Mouse (Mus musculus) cerebellum, postnatal 25 days (tissue): ENCODE data around the gene Myof.

ENCODE experiments used
- DNase-seq, 2 experiments: peaks; one replicate each; pipeline ENCODE4 v3.0.0; 2021; ENCODE audit warnings: mixed read lengths in 2 of 2

Myof gene

DNA sequence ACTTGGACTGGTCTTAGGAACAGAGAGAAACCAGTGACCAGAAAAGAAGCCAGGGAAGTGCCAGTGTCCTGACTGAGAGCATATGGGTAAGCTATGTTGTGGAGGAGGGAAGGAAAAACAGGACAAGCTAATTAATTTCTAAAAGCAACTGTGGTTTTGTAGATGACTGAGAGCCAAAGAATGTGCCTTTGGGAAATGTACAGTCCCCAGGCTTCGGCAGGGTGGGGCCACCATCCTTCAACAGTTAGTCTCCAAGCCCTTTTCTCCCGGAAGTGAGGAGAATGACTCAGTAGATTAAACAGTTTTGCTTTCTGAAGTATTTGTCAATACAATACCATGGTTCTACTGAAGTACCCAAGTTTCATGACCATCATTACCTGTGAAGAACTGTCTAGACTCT is 5.1 kb downstream of the Myof start:
- no peak for DNase-seq

DNA sequence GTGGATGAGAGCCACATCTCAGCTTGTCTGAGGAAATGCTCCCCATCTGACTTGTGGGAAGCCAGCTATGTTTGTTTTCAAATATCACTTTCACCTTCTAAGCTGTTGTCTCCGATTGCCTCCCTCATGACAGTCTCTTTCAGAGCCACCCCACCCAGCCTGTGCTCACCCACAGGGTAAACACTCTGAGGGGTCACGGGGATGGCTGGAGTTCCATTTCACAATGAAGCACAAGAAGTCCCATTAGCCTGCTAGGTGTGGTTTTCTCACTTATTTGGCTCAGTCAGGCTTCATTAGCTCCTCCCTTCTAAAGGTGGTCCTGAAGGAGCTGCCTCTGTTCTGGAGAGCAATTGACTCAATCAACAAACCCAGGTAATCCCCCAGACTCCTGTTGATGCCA is 7.6 kb downstream of the Myof start:
- no peak for DNase-seq

DNA sequence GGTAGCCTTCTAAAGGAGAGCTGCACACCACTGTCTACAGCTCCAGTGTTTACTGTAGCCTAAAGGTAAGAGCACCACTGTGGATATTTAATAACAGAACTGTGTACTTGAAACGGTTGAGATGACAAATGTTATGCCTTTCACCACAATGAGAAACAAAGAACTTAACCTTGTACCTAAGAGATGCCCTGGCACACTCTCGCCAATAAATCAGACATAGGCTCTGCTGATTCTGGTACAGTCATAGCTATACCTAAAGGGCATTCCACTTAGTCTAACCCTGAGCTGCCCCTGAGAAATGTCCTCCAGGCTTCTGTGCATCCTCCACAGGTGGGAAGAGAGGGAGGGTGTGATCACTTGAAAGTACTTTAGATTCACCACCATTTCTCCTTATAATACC is 8.7 kb downstream of the Myof start:
- DNase-seq = no peak

DNA sequence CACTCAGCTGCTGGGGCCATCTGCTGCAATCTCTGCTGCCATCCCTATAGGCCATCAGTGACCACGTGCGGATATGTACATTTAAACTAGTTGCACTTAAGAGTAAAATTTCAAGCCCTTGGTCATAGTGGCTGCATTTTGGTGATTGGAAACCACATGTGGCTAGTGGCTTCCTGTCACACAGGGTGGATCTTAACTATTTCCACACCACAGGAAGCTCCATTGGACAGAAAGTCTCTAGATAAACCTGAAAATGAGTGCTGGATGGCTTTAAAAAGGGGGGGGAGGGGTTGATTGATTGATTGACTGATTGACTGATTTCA is 9.7 kb downstream of the Myof start:
- no peak for DNase-seq

DNA sequence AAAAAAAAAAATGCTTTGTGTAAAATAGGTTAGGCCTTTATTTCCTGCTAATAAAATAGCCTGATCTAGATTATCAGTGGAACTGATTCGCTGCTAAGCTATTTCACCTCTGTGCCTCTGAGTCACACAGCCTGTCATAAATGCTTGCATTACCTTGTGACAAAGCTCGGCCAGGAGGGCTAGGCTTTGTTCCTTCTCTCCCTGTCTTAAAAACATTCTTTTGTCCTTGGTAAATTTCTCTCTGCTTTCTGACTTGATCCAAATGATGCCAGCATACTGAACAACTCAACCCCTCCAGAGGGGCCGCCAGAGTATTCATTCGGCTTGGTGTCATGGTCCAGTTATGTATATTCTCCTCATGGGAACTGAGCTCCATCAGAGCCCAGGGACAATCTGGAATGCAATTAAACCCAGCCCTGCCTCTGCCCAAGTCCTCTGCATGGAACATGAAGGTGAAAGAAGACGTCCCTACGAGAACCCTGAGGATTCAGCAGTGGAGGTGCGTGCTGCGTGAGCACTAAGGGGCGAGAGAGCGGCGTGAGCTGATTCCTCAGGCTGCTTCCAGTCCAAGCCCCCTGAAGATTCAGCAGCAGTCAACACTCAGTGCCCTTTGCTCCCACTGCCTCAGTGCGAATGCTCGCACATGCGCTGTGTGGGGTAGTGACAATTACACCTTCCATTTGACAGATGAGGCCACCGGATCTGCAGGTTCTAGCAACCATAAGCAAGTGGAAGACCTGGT is 10.2 kb downstream of the Myof start:
- DNase-seq = no peak

DNA sequence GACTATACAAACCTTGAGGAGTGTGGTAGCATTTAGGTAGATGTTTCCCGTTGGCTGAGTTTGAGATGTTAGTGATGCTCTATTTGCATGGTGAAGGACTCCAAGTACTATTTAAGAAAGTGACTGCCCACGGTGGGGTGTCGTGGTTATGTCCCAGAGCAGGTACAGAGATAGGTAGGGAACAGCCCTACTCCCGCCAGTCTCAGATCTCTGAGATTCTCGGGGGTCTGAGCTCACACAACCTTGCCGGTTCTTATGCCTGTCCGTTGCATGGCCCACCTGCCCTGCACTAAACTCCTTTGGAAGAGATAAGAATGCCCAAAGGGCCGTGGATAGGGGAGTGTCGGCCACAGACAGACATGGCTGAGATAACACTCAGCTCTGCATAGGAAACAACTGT is 12.2 kb downstream of the Myof start:
- no peak for DNase-seq

DNA sequence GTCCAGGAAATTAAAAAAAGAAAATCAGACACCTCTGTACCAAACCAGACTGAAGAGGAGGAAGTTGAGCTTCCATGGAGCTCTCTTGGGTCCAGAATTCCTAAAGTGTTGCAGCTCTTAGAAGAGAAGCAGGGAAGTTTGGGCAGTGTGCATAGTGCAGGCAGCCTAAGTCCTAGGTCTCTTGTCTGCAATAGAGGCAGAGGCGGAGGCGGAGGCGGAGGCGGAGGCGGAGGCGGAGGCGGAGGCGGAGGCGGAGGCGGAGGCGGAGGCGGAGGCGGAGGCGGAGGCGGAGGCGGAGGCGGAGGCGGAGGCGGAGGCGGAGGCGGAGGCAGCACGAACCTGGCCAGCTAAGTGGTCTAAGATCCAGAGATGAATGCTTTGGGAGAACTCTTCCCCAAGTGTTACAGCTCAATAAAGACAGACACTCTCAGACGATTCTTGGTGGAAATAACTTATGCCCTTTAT is 12.7 kb downstream of the Myof start:
- DNase-seq = peak; percentile 50 to 73

DNA sequence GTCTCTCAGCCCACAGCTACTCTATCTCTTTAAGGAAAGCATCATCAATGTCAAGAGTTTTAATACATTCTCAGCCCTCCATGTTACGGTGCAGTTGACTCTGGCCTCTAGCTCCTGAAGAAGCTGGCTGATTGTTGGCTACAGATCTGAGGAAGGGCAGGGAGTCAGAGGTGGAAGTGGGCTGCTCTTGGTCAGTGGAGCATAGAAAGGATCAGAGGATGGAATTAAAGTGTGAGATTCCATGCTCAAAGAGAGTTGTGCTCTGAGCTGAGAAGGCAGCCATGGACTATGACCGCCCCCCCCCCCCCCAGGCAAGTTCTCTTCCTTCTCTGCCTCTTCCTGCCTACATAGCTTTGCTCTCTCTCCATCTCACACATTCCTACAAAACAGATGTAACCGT is 13.5 kb downstream of the Myof start:
- no peak for DNase-seq

DNA sequence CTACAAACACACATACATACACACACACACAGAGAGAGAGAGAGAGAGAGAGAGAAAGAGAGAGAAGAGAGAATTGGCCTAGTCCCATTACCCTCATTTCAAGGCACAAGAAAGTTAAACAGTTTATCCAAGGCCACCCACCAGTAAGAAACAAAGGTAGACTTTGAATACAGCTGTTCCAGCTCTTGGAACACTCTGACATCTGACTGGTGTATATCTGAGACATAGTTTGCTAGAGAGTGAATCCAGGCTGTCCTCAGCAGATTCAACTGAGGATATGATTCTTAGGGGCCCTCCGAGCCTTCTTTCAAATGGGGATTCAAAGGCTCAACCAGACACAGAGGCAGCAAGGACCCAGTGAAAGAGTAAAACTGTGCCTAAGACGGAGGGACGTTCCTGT is 14.1 kb downstream of the Myof start:
- DNase-seq = no peak

DNA sequence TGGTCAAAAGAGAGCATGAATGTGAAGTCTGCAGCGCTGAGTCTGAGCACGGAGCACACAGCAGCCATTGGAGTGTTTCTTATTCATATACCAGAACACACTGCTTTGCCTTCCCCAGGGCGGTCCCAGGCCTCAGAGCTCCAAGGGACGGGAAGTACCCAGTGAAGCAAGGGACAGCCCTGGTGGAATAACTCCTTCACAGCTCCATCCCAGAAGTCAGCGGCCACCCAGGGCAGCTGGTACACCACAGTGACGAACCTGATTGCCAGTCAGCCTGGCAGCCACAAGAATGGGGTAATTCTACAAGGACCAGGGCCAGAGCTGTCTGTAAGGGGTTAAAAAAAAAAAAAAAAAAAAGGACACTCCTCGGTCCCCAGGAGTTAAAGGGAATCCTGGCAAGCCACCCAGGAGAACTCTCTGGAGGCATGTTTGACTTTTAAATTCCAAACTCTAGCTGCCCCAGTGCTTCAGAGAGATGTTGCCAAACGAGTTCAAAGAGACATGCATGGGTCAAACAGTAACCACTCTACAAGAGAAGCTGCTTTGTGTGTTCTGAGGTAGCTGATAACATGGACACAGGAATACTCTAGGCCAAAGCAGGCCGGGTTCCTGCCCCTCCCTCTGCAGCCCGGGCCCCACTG is 15.4 kb downstream of the Myof start:
- no peak for DNase-seq

DNA sequence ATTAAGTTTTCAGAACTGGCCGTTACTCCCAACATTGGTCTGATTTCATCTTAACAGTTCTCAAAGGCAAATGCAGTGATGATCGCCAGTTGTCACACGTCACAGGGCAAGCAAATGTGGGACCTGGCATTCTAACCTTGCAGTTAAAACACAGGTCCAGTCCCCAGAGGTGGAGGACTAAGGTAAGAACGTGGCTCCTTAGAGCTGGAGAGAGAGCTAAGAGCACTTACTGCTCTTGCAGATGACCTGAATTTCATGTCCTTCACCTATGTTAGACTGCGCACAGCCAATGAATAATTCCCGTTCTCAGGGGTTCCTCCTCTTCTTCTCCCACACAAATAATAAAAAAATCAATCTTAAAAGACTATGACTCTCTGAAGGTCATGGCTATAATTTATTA is 16.0 kb downstream of the Myof start:
- no peak for DNase-seq

DNA sequence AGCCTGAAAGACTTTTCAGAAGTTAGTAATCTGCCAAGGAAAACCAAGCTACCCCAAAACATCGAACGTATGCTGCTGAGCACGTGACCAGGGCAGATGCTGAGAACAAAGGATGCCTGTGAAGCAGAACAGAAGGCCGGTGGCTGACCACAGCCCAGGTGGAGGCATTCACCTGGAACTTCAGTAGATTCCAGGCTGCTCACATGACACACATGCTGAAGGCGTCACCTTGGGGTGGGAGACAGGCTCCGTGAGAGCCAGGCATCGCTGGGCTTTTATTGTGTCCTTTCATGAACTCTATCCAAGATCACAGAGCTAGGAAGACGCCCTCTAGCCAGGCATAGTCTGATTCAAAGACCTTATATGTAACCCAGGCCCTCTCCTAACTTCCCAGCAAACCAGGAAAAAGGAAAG is 17.2 kb downstream of the Myof start:
- no peak for DNase-seq

DNA sequence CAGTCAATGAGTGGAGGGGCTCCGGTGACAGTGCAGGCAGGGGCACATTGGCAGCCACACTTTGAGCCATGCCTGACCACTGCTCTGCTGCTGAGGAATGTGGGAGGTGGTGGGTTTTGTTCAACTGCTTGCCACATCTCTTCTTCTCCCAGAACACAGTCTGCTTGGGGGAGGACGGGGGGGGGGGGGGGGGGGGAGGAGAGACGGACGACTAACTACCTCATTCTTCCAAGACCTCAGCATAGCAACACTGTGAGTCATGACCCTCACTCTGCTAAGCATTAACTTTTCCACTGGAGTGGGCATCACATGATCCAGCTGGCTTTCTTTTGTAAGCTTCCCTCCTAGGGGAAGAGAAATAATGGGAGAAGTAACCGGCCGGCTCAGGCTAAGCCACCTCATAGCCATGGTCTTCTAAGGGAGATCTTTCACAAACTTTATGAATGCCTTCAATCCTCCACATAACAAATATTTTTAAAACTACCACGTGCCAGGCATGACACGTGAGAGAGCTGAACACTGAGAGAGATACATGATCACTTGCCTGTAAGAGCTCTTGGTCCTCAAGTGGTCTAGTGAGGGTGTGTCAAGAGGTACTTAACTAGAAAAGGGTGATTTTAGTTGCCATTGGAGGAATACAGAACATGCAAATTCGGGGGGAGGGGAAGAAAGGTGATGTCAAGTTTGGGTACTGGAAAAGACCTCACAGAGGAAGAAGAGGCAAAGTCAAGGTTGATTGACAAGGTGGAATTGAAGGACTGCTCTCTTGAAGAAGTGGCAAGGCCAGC is 17.9 kb downstream of the Myof start:
- DNase-seq = no peak

DNA sequence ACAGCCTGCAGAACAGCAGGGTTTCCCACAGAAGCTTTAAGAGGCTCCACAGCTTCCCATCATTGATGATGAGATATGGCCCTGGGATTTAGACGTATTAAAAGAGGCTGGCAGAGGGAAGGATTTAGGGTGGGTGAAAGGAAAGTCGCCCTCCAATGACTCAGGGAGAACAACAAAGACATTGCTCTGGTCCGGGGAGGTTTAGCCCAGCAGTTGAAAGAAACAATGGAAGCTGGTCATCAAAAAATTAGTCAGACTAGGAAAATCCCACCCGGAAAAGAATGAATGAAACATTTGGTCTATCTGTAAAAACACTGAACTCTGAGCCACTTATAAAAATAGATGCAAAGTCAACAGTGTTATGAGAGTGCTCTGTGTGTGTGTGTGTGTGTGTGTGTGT is 19.8 kb downstream of the Myof start:
- DNase-seq = no peak

DNA sequence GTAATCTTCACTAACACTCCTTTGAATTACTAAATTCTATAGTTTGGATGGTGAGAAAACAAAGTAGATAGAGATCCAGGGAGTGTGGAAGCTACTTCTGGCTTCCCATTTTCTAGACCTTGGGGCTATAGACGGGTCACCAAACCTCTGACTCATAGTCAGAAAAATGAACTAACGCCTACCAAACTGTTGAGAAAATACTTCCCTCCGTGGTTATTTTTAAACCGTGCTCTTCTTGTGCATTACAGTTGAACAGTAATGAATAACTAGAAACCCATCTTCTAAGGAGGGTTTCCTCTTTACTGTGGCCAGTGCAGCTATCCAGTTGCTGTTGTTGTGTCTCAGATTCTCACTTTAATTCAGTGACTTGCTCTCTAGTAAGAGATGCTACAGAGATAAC is 20.7 kb downstream of the Myof start:
- no peak for DNase-seq

DNA sequence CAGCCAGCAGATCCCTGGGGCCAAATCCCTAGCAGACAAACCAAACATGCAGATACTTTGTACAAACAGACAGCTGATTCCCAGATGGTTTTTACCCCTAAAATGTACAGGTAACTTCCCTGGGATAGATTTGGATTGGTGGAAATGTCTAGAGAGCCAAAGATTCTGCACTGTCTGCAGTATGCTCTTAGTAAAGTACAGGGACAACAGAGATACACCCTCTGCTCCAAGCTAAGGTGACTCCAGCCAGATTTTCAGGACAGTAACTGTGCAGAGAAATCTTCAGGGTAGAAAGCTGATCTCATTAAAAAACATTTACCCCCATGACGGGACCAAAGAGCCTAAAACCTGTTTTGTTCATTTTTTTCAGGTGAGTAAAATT is 27.5 kb downstream of the Myof start:
- DNase-seq = no peak

DNA sequence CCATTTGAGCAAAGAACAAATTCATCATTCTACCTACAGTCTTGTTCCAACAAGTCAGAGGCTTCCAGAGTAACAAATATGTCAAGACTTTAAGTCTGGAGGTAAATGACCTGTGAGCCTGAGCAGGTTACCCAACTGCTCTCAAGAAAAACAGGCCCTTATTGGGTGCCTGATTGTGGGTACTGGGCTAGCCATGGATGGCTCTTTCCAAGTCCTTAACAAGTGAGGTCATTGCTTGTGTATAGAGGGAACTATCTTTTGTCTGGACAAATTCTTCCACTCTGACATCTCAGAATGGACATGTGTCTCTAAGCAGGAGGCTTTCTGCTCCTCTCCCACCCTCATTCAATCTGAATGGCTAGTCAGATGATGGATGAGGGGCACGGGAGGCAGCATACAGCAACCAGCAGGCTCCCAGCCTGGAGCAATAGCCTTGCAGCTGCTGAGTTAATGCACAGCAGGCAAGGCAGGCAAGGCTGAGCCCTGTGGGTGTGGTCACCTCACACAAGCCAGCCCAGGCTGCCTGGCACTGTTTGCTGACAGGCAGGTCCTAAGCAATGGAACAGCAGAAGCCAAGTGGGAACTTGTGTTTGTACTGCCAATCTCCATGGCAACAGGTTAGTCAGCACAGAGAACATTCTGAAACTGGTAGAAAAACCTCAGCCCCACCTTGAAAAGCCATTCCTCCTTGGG is 28.1 kb downstream of the Myof start:
- peak in 1 of 2 experiments; percentile 20 for DNase-seq

DNA sequence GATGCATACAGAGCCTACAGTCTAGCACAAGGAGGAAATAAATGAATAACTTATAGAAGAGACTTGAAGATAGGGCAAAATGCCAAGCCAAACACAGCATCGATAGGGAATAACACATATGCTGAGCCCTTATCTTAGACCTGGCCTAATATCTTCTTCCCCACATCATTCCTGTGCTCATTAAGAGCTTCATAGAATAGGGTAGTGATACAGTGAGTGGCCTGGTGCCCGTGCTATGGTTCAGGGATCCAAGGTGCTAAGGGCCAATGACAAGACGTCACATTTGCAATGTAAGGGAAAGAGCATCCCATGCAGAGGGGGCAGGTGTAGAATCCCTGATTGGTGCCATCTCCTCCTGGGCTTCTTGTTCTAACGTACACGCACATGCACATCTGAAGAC is 28.9 kb downstream of the Myof start:
- DNase-seq = no peak

DNA sequence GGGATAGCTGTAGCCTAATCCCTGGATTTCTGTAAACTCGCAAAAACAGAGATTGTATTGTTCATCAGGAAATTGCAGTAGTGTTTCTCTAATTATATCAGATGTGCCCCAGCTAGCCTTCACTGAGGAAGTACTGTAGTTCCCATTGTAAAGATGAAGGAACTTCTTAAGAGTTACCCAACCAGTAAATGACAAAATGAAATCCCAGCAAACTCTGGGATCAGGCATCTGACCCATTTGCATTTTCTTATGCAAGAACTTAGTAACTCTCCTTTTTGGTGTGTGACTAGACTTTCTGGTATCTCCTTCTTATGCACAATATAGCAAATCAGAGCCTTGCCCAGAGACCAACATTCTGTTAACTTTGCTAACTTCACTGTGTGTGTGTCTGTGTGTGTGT is 32.0 kb downstream of the Myof start:
- DNase-seq = no peak

DNA sequence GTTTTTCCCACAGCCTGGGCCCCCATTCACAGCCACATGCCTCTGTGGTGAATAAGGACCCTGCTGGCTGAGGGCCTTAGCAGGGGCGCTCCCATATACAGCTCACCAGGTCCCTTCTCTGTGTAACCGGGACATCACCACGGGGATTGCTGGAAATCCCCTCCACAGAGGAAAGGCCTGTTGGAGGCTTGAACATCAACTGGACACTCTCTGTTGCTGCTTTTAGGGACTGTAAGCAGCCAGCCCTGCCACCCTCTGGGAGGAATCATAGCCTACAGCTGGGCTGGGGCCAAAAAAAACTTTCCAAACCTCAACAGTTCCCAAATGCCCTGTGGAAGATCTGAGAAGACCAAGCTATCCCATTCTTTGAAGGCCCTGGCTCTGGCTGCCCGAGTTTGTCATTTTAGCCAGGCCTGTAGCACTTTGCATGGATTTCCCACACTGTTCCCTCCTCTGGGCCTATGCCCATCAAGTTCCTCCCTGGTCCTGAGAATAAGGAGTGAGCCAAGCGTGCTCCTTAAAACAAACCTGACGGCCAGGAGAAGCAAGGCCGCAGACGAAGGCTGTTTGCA is 38.5 kb downstream of the Myof start:
- DNase-seq = no peak

DNA sequence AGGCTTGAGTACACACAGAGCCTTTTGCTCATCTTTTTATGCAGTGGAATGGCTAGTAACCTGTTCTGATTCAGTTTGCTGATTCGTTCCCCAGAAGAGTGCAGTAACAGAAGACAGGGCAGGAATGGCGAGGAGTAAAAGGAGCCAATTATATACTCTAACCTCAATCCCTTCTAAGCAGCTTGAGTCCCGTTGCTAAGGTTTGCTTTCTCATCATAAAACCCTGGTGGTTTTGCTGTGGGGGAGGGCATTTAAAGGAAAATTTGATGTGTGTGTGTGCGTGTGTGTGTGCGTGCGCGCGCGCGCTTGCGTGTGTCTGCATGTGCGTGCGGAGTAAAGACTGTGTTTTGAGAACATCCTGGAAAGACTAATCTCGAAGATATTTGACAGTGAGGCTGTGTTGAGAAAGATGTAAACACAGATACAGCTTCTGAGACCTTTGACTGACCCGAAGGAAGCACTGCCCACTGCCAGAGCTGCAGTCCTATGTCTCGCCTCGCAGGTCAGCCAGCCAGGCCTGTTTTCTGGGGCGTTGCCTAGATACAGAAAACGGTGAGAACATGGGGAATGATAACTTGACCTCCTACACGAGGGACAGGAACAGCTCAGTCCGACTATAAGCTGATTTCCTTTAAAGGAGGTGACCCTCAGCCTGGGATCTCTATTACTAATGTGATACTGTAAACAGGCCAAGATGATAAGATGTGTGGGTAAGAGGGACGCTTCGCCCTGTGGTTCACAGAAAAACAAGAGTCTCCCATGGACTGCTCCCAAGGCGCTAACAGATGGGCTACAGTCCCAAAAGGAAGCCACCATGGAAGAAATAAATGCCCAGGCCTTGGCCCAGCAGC is 39.5 kb downstream of the Myof start:
- DNase-seq = no peak

DNA sequence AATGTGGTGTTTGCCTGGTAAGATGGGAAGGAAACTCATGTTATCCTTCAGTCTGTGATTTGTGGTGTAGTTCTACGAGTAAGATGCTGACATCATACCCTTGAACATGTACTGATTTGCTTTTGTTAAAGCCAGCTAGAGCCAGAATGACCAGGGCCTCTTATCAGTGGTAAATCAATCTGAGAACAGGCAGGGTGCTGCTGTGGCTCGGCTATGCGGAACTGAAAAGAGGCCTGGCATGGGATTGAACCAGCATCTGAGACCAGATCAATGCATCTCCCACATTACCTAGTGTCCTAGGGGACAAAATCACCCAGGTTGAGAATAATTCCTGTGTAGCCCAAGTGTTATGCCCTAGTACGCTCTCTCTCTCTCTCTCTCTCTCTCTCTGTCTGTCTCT is 40.6 kb downstream of the Myof start:
- DNase-seq = no peak
